In the genomic region with DNA sequence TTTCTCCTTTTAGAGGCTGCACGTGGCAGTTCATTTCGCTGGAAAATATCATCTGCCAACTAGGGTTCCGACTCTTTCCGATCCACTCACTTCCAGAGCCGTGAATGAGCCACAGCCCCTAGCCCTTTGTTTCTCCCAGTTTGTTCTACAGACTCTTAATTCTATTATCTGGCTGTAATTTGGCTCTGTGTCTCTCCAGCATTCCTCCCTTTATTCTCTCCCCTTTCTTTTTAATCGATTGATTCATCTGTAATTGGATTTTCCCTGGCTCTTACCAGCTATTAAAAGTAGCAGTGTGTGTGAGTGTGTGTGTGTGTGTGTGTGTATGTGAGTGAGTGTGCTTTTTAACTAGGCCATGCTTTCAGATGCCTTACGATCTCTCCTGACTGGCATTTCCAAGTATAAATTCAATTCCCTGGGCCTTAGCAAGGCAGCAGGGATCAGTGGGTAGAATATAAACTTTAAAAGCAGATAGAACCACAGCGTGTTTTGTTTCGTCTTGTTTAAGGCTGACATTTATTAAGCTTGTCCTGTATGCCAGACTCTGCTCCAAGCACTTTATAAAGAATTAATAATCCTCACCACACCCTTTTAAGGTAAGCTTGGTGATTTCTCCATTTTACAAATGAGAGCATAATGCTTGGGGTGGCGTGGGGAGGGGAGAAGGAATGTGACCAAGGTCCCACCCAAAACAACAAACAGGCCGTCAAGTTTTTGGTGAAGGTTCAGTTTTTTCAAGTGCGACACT, we compare ENCODE assay signal across 12 mouse cellular contexts.
A peak's percentile ranks its signal among the peaks of the same experiment; 100 is the strongest.
DNase-seq lines count a peak whose midpoint lies in the region; ATAC-seq and TF ChIP-seq lines count a peak whose summit lies in the region.
"Had no signal": no experiment of that assay in that cellular context is flagged by ENCODE, and none has a peak within 500 bp of the region (broad histone marks: within the 10 kb centered on the region; RNA-seq: fewer than 3 reads in every experiment).

No protein-coding gene starts in this region.

- peak overlapping the region; percentile 20; the same call in 1 of the 2 replicates for H3K27ac ChIP-seq in heart, postnatal 0 days (ENCODE audit: low read depth)
- H3K27ac ChIP-seq in midbrain, embryonic 11.5 days (ENCODE audit: low read depth, low read length): peak overlapping the region; percentile 32
- peak overlapping the region; percentile 69 for H3K27ac ChIP-seq in stomach, embryonic 16.5 days (ENCODE audit: low read length)
- H3K27ac ChIP-seq in kidney, embryonic 14.5 days (ENCODE audit: low read depth, low read length): no peak overlapping the region
- no peak overlapping the region for H3K27ac ChIP-seq in layer of hippocampus, adult 2 months
- H3K27ac ChIP-seq: macrophage had no signal

- no peak overlapping the region for H3K9ac ChIP-seq in heart, postnatal 0 days (replicated peaks; ENCODE audit: low read depth, low read length)
- H3K9ac ChIP-seq in midbrain, embryonic 11.5 days (ENCODE audit: low read length): no peak overlapping the region
- H3K9ac ChIP-seq in stomach, embryonic 16.5 days (ENCODE audit: low read length): no peak overlapping the region
- H3K9ac ChIP-seq in kidney, embryonic 14.5 days (ENCODE audit: low read depth, low read length): no peak overlapping the region

- TF ChIP-seq CTCF in heart, postnatal 0 days (IDR thresholded peaks at IDR 0.05; ENCODE audit: low read depth): no peak
- TF ChIP-seq CTCF in layer of hippocampus, adult 2 months (conservative IDR thresholded peaks at IDR 0.05): no peak

- intact Hi-C loops in heart, postnatal 25 days (cut with DNase I): no loop called here

- no peaks in the 10 kb centered on the region for H3K27me3 ChIP-seq in heart, postnatal 0 days (ENCODE audit: control insufficient read depth, insufficient read depth, low read length)
- H3K27me3 ChIP-seq in midbrain, embryonic 11.5 days (ENCODE audit: control insufficient read depth, insufficient read depth, low read length): no peaks in the 10 kb centered on the region
- H3K27me3 ChIP-seq in stomach, embryonic 16.5 days (ENCODE audit: control insufficient read depth, insufficient read depth, low read length): no peaks in the 10 kb centered on the region
- no peaks in the 10 kb centered on the region for H3K27me3 ChIP-seq in kidney, embryonic 14.5 days (ENCODE audit: control insufficient read depth, insufficient read depth, low read length)

- no peak for TF ChIP-seq EP300 in heart, postnatal 0 days (IDR thresholded peaks at IDR 0.05; ENCODE audit: low read depth)

- WGBS in heart, postnatal 0 days: 68% methylated on average over 12 of the region's 12 CpGs
- WGBS in midbrain, embryonic 11.5 days: 21% methylated on average over 12 of the region's 12 CpGs
- 63% methylated on average over 12 of the region's 12 CpGs for WGBS in stomach, embryonic 16.5 days
- WGBS in kidney, embryonic 14.5 days: 80% methylated on average over 12 of the region's 12 CpGs

- H3K4me2 ChIP-seq in heart, postnatal 0 days (ENCODE audit: low read depth, low read length): no peak overlapping the region
- no peak overlapping the region for H3K4me2 ChIP-seq in midbrain, embryonic 11.5 days
- H3K4me2 ChIP-seq in stomach, embryonic 16.5 days (ENCODE audit: low read depth, low read length): no peak overlapping the region
- no peak overlapping the region for H3K4me2 ChIP-seq in kidney, embryonic 14.5 days (replicated peaks; ENCODE audit: low read depth, low read length)

- DNase-seq in embryo, embryonic 11 days: peak; percentile 15
- DNase-seq in embryo, embryonic 9.5 days (ENCODE audit: extremely low spot score): no peak
- DNase-seq in heart, postnatal 0 days (ENCODE audit: low spot score): no peak
- no peak for DNase-seq in heart, postnatal 25 days (ENCODE audit: low spot score)
- peak; percentile 90 for DNase-seq in midbrain, embryonic 11.5 days (ENCODE audit: low spot score, missing footprints)
- DNase-seq in layer of hippocampus, adult 2 months (ENCODE audit: low spot score in 2 of 2): no peak
- DNase-seq: cerebellum, adult 11-12 months; kidney, adult 8-10 months; right cerebral cortex, postnatal 14 days had no signal

- no peaks in the 10 kb centered on the region for H3K9me3 ChIP-seq in heart, postnatal 0 days (replicated peaks; ENCODE audit: control insufficient read depth, low read length)
- H3K9me3 ChIP-seq in midbrain, embryonic 11.5 days (ENCODE audit: control insufficient read depth, low read length): no peaks in the 10 kb centered on the region
- no peaks in the 10 kb centered on the region for H3K9me3 ChIP-seq in stomach, embryonic 16.5 days (replicated peaks; ENCODE audit: control insufficient read depth, low read length)
- no peaks in the 10 kb centered on the region for H3K9me3 ChIP-seq in kidney, embryonic 14.5 days (ENCODE audit: control insufficient read depth, low read length)

- no peak overlapping the region for H3K4me3 ChIP-seq in heart, postnatal 0 days (ENCODE audit: low read depth, low read length)
- no peak overlapping the region for H3K4me3 ChIP-seq in midbrain, embryonic 11.5 days (ENCODE audit: low read depth, low read length)
- H3K4me3 ChIP-seq in stomach, embryonic 16.5 days (replicated peaks; ENCODE audit: low read length): no peak overlapping the region
- H3K4me3 ChIP-seq in kidney, embryonic 14.5 days (ENCODE audit: low read length): no peak overlapping the region
- no peak overlapping the region for H3K4me3 ChIP-seq in layer of hippocampus, adult 2 months

- no peak for ATAC-seq in heart, postnatal 0 days (ENCODE audit: insufficient read depth, low read depth)
- ATAC-seq in midbrain, embryonic 11.5 days (ENCODE audit: low FRiP score): peak; percentile 71
- no peak; the same call in 1 of the 2 replicates for ATAC-seq in stomach, embryonic 16.5 days (ENCODE audit: insufficient read depth, low FRiP score)
- ATAC-seq in kidney, embryonic 14.5 days (ENCODE audit: low FRiP score, low TSS enrichment): no peak

- H3K36me3 ChIP-seq in heart, postnatal 0 days (replicated peaks; ENCODE audit: control insufficient read depth, insufficient read depth, low read length): no peaks in the 10 kb centered on the region
- no peaks in the 10 kb centered on the region for H3K36me3 ChIP-seq in midbrain, embryonic 11.5 days (ENCODE audit: control insufficient read depth, insufficient read depth, low read length)
- no peaks in the 10 kb centered on the region for H3K36me3 ChIP-seq in stomach, embryonic 16.5 days (ENCODE audit: control insufficient read depth, insufficient read depth, low read length)
- no peaks in the 10 kb centered on the region for H3K36me3 ChIP-seq in kidney, embryonic 14.5 days (ENCODE audit: control insufficient read depth, insufficient read depth, low read length)

- peaks cover 19% of the 10 kb centered on the region for H3K4me1 ChIP-seq in heart, postnatal 0 days (ENCODE audit: control insufficient read depth, insufficient read depth)
- peaks cover 20% of the 10 kb centered on the region for H3K4me1 ChIP-seq in midbrain, embryonic 11.5 days (ENCODE audit: control insufficient read depth, insufficient read depth, low read length)
- H3K4me1 ChIP-seq in stomach, embryonic 16.5 days (ENCODE audit: control insufficient read depth, insufficient read depth, low read length): no peaks in the 10 kb centered on the region; the same call in 1 of the 2 replicates
- no peaks in the 10 kb centered on the region for H3K4me1 ChIP-seq in kidney, embryonic 14.5 days (ENCODE audit: control insufficient read depth, insufficient read depth, low read length)

Comparison
In these comparisons a context has a peak if more than half of its experiments do, and no peak if none do; other contexts are left out.
1. DNase-seq: peak in embryo, embryonic 11 days (single experiment) and midbrain, embryonic 11.5 days (single experiment); none in embryo, embryonic 9.5 days (single experiment), heart, postnatal 0 days (single experiment), heart, postnatal 25 days (single experiment) and layer of hippocampus, adult 2 months (0 of 2).
2. H3K27ac ChIP-seq: peak in heart, postnatal 0 days (single experiment), midbrain, embryonic 11.5 days (single experiment) and stomach, embryonic 16.5 days (single experiment); none in kidney, embryonic 14.5 days (single experiment) and layer of hippocampus, adult 2 months (single experiment).